Mouse (Mus musculus) limb, embryonic 14.5 days (tissue): ENCODE data around the gene Dstn. TPM values are rescaled to one million over a fixed set of nuclear protein-coding genes. Genes with fewer than 3 reads are reported as not detected.
A peak's percentile ranks its signal among the peaks of the same experiment; 100 is the strongest.

Source experiments
- ATAC-seq: fragments of 200-750 bp; cut with Nextera tagmentation; 2 replicates; pipeline ENCODE4 v1.8.0; 2017; ENCODE audit warnings: low read depth, moderate number of reproducible peaks, moderate TSS enrichment; ENCODE audit not compliant: low FRiP score
- DNase-seq: peaks from one replicate; pipeline ENCODE4 v3.0.0-alpha.2; 2015; ENCODE audit warnings: low spot score
- H3K27ac ChIP-seq: fragments of 300-500 bp; sonication (generic); replicated peaks from 2 replicates; pipeline ENCODE4 v1.5.1; 2014; ENCODE audit warnings: low read depth, mild to moderate bottlenecking, low read length, moderate library complexity, mixed read lengths
- H3K27me3 ChIP-seq: fragments of 300-500 bp; sonication (generic); 2 replicates; pipeline ENCODE4 v1.6.1; 2014; ENCODE audit warnings: low read length, mixed read lengths; ENCODE audit not compliant: control insufficient read depth, insufficient read depth
- H3K36me3 ChIP-seq: fragments of 300-500 bp; sonication (generic); 2 replicates; pipeline ENCODE4 v1.6.1; 2014; ENCODE audit warnings: mild to moderate bottlenecking, low read length, moderate library complexity, mixed read lengths; ENCODE audit not compliant: control insufficient read depth, insufficient read depth
- H3K4me1 ChIP-seq: fragments of 300-500 bp; sonication (generic); 2 replicates; pipeline ENCODE4 v1.6.1; 2014; ENCODE audit warnings: antibody characterized with exemption, low read length, mixed read lengths; ENCODE audit not compliant: control insufficient read depth, insufficient read depth
- H3K4me2 ChIP-seq: fragments of 300-500 bp; sonication (generic); replicated peaks from 2 replicates; pipeline ENCODE4 v1.6.1; 2014; ENCODE audit warnings: low read depth, mild to moderate bottlenecking, low read length, moderate library complexity; ENCODE audit not compliant: severe bottlenecking
- H3K4me3 ChIP-seq: fragments of 300-500 bp; sonication (generic); replicated peaks from 2 replicates; pipeline ENCODE4 v1.5.1; 2014; ENCODE audit warnings: low read length
- H3K9ac ChIP-seq: fragments of 300-500 bp; sonication (generic); 2 replicates; pipeline ENCODE4 v1.6.1; 2014; ENCODE audit warnings: mild to moderate bottlenecking, low read depth, low read length, moderate library complexity; ENCODE audit not compliant: severe bottlenecking
- H3K9me3 ChIP-seq: fragments of 300-500 bp; sonication (generic); 2 replicates; pipeline ENCODE4 v1.6.1; 2016; ENCODE audit warnings: low read length; ENCODE audit not compliant: control insufficient read depth
- POLR2A ChIP-seq: fragments of 200-500 bp; IDR thresholded peaks from 2 replicates; pipeline ENCODE4 v1.8.0; 2012; ENCODE audit warnings: inconsistent platforms, mild to moderate bottlenecking, moderate library complexity, borderline replicate concordance; ENCODE audit not compliant: insufficient read depth, insufficient read length; ENCODE audit errors: extremely low read depth
- WGBS: fragments of 180-500 bp; shearing (Covaris S2); extraction: QIAGEN DNeasy Blood & Tissue Kit; methylation state at CpG from one replicate; pipeline ENCODE4 v1.1.7; 2014; 5-methylcytosine and 5-hydroxymethylcytosine counted together
- polyA plus RNA-seq, 2 experiments: library from polyadenylated mRNA; depleted of rRNA in 1 of 2; stranded (reverse) in 1 of 2; unstranded in 1 of 2; fragments of >200 nt; fragmentation: Nextera tagmentation in 1 of 2; extraction: Ambion mirVana in 1 of 2; gene quantifications; 2 replicates each; pipeline versions ENCODE4 v1.2.1 to v1.2.3; 2012 to 2014

Dstn gene
- polyA plus RNA-seq, 2 experiments = 111 to 437 TPM

GRCm38 (mm10) chr2:143891302-143892048 is 23.6 kb upstream of the Dstn start:
- no peak for TF ChIP-seq POLR2A
- no peak for DNase-seq
- Histone ChIP-seq H3K4me2 (no peak overlapping the region), H3K27ac (no peak overlapping the region), H3K4me3 (no peak overlapping the region), H3K9ac (no peak overlapping the region), H3K27me3 (no peaks in the 10 kb centered on the region), H3K9me3 (no peaks in the 10 kb centered on the region), H3K4me1 (no peaks in the 10 kb centered on the region), H3K36me3 (no peaks in the 10 kb centered on the region)
- 79% methylated on average over 10 of the region's 10 CpGs for WGBS
- no peak for ATAC-seq

- Histone ChIP-seq H3K4me2 (no peak overlapping the region), H3K4me1 (no peaks in the 10 kb centered on the region), H3K36me3 (no peaks in the 10 kb centered on the region), H3K4me3 (no peak overlapping the region), H3K9me3 (no peaks in the 10 kb centered on the region), H3K9ac (no peak overlapping the region), H3K27me3 (no peaks in the 10 kb centered on the region), H3K27ac (no peak overlapping the region)
- WGBS = 84% methylated on average over 9 of the region's 9 CpGs
- no peak for ATAC-seq
- DNase-seq = no peak
- no peak for TF ChIP-seq POLR2A
Measured at GRCm38 (mm10) chr2:143899470-143900220, 15.5 kb upstream of the Dstn start.

GRCm38 (mm10) chr2:143900821-143901351 is 14.2 kb upstream of the Dstn start:
- no peaks in the 10 kb centered on the region for H3K9me3 ChIP-seq
- no peak overlapping the region for H3K4me3 ChIP-seq
- no peaks in the 10 kb centered on the region for H3K27me3 ChIP-seq
- ATAC-seq (no peak), DNase-seq (no peak)
- H3K27ac ChIP-seq = no peak overlapping the region
- no peaks in the 10 kb centered on the region for H3K36me3 ChIP-seq
- no peak for TF ChIP-seq POLR2A
- 60% methylated on average over 5 of the region's 5 CpGs for WGBS
- H3K9ac ChIP-seq = no peak overlapping the region
- no peak overlapping the region for H3K4me2 ChIP-seq
- H3K4me1 ChIP-seq = no peaks in the 10 kb centered on the region

- TF ChIP-seq POLR2A = no peak
- Histone ChIP-seq H3K4me2 (no peak overlapping the region), H3K9ac (no peak overlapping the region), H3K36me3 (no peaks in the 10 kb centered on the region), H3K27me3 (no peaks in the 10 kb centered on the region), H3K27ac (peak overlapping the region; percentile 52; the same call in 1 of the 2 replicates), H3K4me1 (no peaks in the 10 kb centered on the region), H3K9me3 (no peaks in the 10 kb centered on the region), H3K4me3 (no peak overlapping the region)
- WGBS = 55% methylated on average over 9 of the region's 9 CpGs
- ATAC-seq (no peak), DNase-seq (no peak)
Measured at GRCm38 (mm10) chr2:143903376-143904045, 11.6 kb upstream of the Dstn start.

GRCm38 (mm10) chr2:143904896-143905295 is 10.2 kb upstream of the Dstn start:
- WGBS = 79% methylated on average over 5 of the region's 5 CpGs
- Histone ChIP-seq H3K27ac (no peak overlapping the region), H3K36me3 (no peaks in the 10 kb centered on the region), H3K9ac (no peak overlapping the region), H3K4me3 (no peak overlapping the region), H3K4me2 (no peak overlapping the region), H3K27me3 (no peaks in the 10 kb centered on the region), H3K9me3 (no peaks in the 10 kb centered on the region), H3K4me1 (no peaks in the 10 kb centered on the region)
- ATAC-seq (no peak), DNase-seq (no peak)
- no peak for TF ChIP-seq POLR2A
